Comparison of ENCODE assay signal across 13 mouse cellular contexts in genomic region chr5:151412666-151413463, GRCm38 (mm10). TPM values are rescaled to one million over a fixed set of nuclear protein-coding genes. Genes with fewer than 3 reads are reported as not detected.
A peak's percentile ranks its signal among the peaks of the same experiment; 100 is the strongest.
DNase-seq lines count a peak whose midpoint lies in the region; ATAC-seq and TF ChIP-seq lines count a peak whose summit lies in the region.
"Had no signal": no experiment of that assay in that cellular context is flagged by ENCODE, and none has a peak within 500 bp of the region (broad histone marks: within the 10 kb centered on the region; RNA-seq: fewer than 3 reads in every experiment).

No protein-coding gene starts in this region.

- H3K36me3 ChIP-seq in heart, embryonic 11.5 days (ENCODE audit: control insufficient read depth, insufficient read depth, low read length), result no peaks in the 10 kb centered on the region
- H3K36me3 ChIP-seq in lung, embryonic 16.5 days (ENCODE audit: control insufficient read depth, insufficient read depth, low read length), result no peaks in the 10 kb centered on the region
- no peaks in the 10 kb centered on the region for H3K36me3 ChIP-seq in liver, embryonic 14.5 days (replicated peaks; ENCODE audit: control insufficient read depth, insufficient read depth, low read depth)
- H3K36me3 ChIP-seq: heart, embryonic 15.5 days had no signal

- H3K27ac ChIP-seq in heart, embryonic 11.5 days (ENCODE audit: low read depth, low read length), result peak overlapping the region; percentile 41
- H3K27ac ChIP-seq in lung, embryonic 16.5 days (ENCODE audit: low read length), result no peak overlapping the region
- H3K27ac ChIP-seq in liver, embryonic 14.5 days, result peak overlapping the region; percentile 63
- H3K27ac ChIP-seq: heart, embryonic 15.5 days had no signal

- ATAC-seq in heart, embryonic 11.5 days (replicated peaks; ENCODE audit: insufficient number of reproducible peaks, low FRiP score, low TSS enrichment), result peak; percentile 57; the same call in 1 of the 2 replicates
- ATAC-seq in lung, embryonic 16.5 days (ENCODE audit: low read depth), result 0 out of 2 replicates have a peak, but pooled peaks have one; percentile 49
- peak; percentile 46; the same call in 1 of the 2 replicates for ATAC-seq in liver, embryonic 14.5 days (ENCODE audit: insufficient read depth)

- WGBS in heart, embryonic 11.5 days (ENCODE audit: insufficient replicate concordance), result 42% methylated on average over 11 of the region's 11 CpGs
- WGBS in lung, embryonic 16.5 days, result 27% methylated on average over 11 of the region's 11 CpGs
- WGBS in liver, embryonic 14.5 days (ENCODE audit: insufficient replicate concordance), result 20% methylated on average over 11 of the region's 11 CpGs

- H3K4me1 ChIP-seq in heart, embryonic 11.5 days (ENCODE audit: control insufficient read depth, insufficient read depth, low read length), result peaks cover 4% of the 10 kb centered on the region; the same call in 1 of the 2 replicates
- H3K4me1 ChIP-seq in lung, embryonic 16.5 days (replicated peaks; ENCODE audit: control insufficient read depth, insufficient read depth, low read length), result peaks cover 14% of the 10 kb centered on the region
- peaks cover 33 to 44% of the 10 kb centered on the region in 2 experiments for H3K4me1 ChIP-seq in liver, embryonic 14.5 days (replicated peaks; ENCODE audit: control insufficient read depth in 2 of 2, insufficient read depth in 2 of 2, low read length in 1 of 2)

- no peaks in the 10 kb centered on the region for H3K9me3 ChIP-seq in heart, embryonic 11.5 days (replicated peaks; ENCODE audit: control insufficient read depth, low read length)
- no peaks in the 10 kb centered on the region for H3K9me3 ChIP-seq in lung, embryonic 16.5 days (ENCODE audit: control insufficient read depth, low read length)
- H3K9me3 ChIP-seq in liver, embryonic 14.5 days (ENCODE audit: control insufficient read depth, low read length), result no peaks in the 10 kb centered on the region
- H3K9me3 ChIP-seq: heart, embryonic 15.5 days had no signal

- 0 out of 2 replicates have a peak overlapping the region, but pooled peaks have one; percentile 22 for H3K9ac ChIP-seq in heart, embryonic 11.5 days (ENCODE audit: low read depth, low read length)
- no peak overlapping the region for H3K9ac ChIP-seq in lung, embryonic 16.5 days (ENCODE audit: low read length)
- H3K9ac ChIP-seq in liver, embryonic 14.5 days (replicated peaks), result peak overlapping the region; percentile 19
- H3K9ac ChIP-seq: heart, embryonic 15.5 days had no signal

- DNase-seq in heart, adult 9 months (ENCODE audit: low spot score in 2 of 2), result no peak
- DNase-seq in lung, adult 18-20 months, result no peak
- peak; percentile 13 for DNase-seq in NIH3T3 (ENCODE audit: low read depth)
- peak in 1 of 3 experiments; percentile 30 for DNase-seq in liver, embryonic 14.5 days (ENCODE audit: low read depth in 3 of 3, low spot score in 3 of 3)
- DNase-seq in thymus, adult 18-20 months, result no peak
- DNase-seq in embryo, embryonic 9.5 days (ENCODE audit: extremely low spot score), result no peak
- DNase-seq: cerebellum, adult 18-20 months; kidney, postnatal 14 days; thymus, adult 2 months had no signal

- peak overlapping the region; percentile 22 for H3K4me2 ChIP-seq in heart, embryonic 11.5 days
- peak overlapping the region; percentile 15 for H3K4me2 ChIP-seq in lung, embryonic 16.5 days (ENCODE audit: low read depth, low read length)
- H3K4me2 ChIP-seq in liver, embryonic 14.5 days (ENCODE audit: low read depth), result peak overlapping the region; percentile 51
- H3K4me2 ChIP-seq: heart, embryonic 15.5 days had no signal

- peak; percentile 36; the same call in 1 of the 2 replicates for TF ChIP-seq EP300 in liver, embryonic 14.5 days (IDR thresholded peaks at IDR 0.05; ENCODE audit: low read depth)

- H3K4me3 ChIP-seq in heart, embryonic 11.5 days (ENCODE audit: low read depth, low read length), result no peak overlapping the region
- H3K4me3 ChIP-seq in lung, embryonic 16.5 days (ENCODE audit: low read length), result no peak overlapping the region
- no peak overlapping the region for H3K4me3 ChIP-seq in liver, embryonic 14.5 days (ENCODE audit: insufficient read depth in 1 of 2, low read depth in 2 of 2, low read length in 2 of 2)
- H3K4me3 ChIP-seq: heart, embryonic 15.5 days had no signal

- no peak for TF ChIP-seq CTCF in liver, embryonic 14.5 days (IDR thresholded peaks at IDR 0.05; ENCODE audit: low read depth)

- H3K27me3 ChIP-seq in heart, embryonic 11.5 days (ENCODE audit: control insufficient read depth, insufficient read depth, low read length), result no peaks in the 10 kb centered on the region
- H3K27me3 ChIP-seq in lung, embryonic 16.5 days (ENCODE audit: control insufficient read depth, insufficient read depth, low read depth, low read length), result no peaks in the 10 kb centered on the region
- H3K27me3 ChIP-seq in liver, embryonic 14.5 days (ENCODE audit: control insufficient read depth, insufficient read depth, low read length), result no peaks in the 10 kb centered on the region
- H3K27me3 ChIP-seq: heart, embryonic 15.5 days had no signal

RNA-seq across cellular contexts. Expression of gene Gm42906, which starts 15.1 kb away (rescaled TPM):
- not detected in 2 replicates for polyA plus RNA-seq in heart, embryonic 11.5 days (2014; fragmentation: Nextera tagmentation; extraction: Ambion mirVana)
- not detected in 2 replicates for polyA plus RNA-seq in lung, embryonic 16.5 days (2015; fragmentation: Nextera tagmentation; extraction: Ambion mirVana)
- not detected in 2 replicates for polyA plus RNA-seq in liver, embryonic 14.5 days (2012; rRNA removed)
- not detected in 2 replicates for polyA plus RNA-seq in liver, embryonic 14.5 days (2014; fragmentation: Nextera tagmentation; extraction: Ambion mirVana)
- polyA plus RNA-seq: small intestine, adult 2 months; thymus, adult 2 months had no signal
